Mouse (Mus musculus) small intestine, adult 2 months (tissue): ENCODE measurements around the gene Lrrc74b. TPM values are rescaled to one million over a fixed set of nuclear protein-coding genes. Genes with fewer than 3 reads are reported as not detected.
"Not testable (repeated sequence)": the region's sequence is repeated elsewhere in the genome, so short reads cannot be mapped to it uniquely, and the experiment has no call there.

ENCODE experiments used
- H3K27ac ChIP-seq: fragments of 200-500 bp; 2 replicates; pipeline ENCODE4 v1.5.1; 2012; ENCODE audit warnings: low read depth, low read length, control low read depth, inconsistent platforms; ENCODE audit not compliant: insufficient read depth
- H3K27me3 ChIP-seq: fragments of 200-500 bp; 2 replicates; pipeline ENCODE4 v1.6.1; 2012; ENCODE audit warnings: mild to moderate bottlenecking, moderate library complexity, low read length, inconsistent platforms; ENCODE audit not compliant: control insufficient read depth, insufficient read depth
- H3K36me3 ChIP-seq: fragments of 200-500 bp; 2 replicates; pipeline ENCODE4 v1.6.1; 2012; ENCODE audit warnings: mild to moderate bottlenecking, low read length, control low read depth, inconsistent platforms; ENCODE audit not compliant: control insufficient read depth, insufficient read depth
- H3K4me1 ChIP-seq: fragments of 200-500 bp; 2 replicates; pipeline ENCODE4 v1.6.1; 2012; ENCODE audit warnings: low read length, inconsistent platforms, mixed read lengths; ENCODE audit not compliant: control insufficient read depth, insufficient read depth, insufficient read length
- H3K4me3 ChIP-seq: fragments of 200-500 bp; 2 replicates; pipeline ENCODE4 v1.5.1; 2012; ENCODE audit warnings: low read depth, mild to moderate bottlenecking, control low read depth, inconsistent platforms, low read length, moderate library complexity
- CTCF ChIP-seq: fragments of 200-500 bp; IDR thresholded peaks from 2 replicates; pipeline ENCODE4 v1.5.1; 2012; ENCODE audit warnings: low read depth, mild to moderate bottlenecking, control low read depth, inconsistent platforms, low read length, moderate library complexity, mixed read lengths; ENCODE audit not compliant: insufficient replicate concordance, insufficient read length; ENCODE audit errors: extremely low read depth
- POLR2A ChIP-seq: fragments of 200-500 bp; IDR thresholded peaks from 2 replicates; pipeline ENCODE4 v1.6.1; 2012; ENCODE audit warnings: low read depth, mild to moderate bottlenecking, control low read depth, inconsistent platforms, low read length, moderate library complexity
- WGBS: fragments of 180-500 bp; shearing (Covaris S2); methylation state at CpG from one replicate; pipeline ENCODE4 v1.1.7; 2018; 5-methylcytosine and 5-hydroxymethylcytosine counted together
- polyA plus RNA-seq: library from polyadenylated mRNA; depleted of rRNA; stranded (reverse); fragments of >200 nt; gene quantifications from 2 replicates; pipeline ENCODE4 v1.2.3, GENCODE M21; 2012

Lrrc74b gene
- polyA plus RNA-seq, 1 experiment, result 0.23 TPM

DNA sequence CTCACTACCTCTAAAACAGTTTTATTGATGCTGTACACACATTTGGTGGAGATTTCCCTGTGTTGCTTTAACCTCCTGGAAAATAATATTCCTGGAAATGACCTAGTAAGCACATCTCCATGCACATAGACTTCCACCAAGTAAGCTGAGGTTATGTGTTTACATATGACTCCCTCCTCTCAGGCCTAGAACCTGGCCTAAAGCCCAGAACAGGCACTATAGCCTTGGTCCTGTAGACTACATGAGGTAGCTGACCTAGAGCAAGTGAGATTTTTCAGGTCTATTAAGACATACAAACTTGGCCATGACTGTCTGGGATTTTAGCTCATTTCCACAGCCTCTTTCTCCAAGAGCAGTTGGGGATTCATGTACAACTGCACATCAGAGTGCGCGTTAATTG is 50.9 kb downstream of the Lrrc74b start:
- H3K4me3 ChIP-seq, result no peak overlapping the region
- TF ChIP-seq CTCF (no peak), POLR2A (no peak)
- H3K4me1 ChIP-seq, result peaks cover 17% of the 10 kb centered on the region; the same call in 1 of the 2 replicates
- no peak overlapping the region for H3K27ac ChIP-seq
- H3K36me3 ChIP-seq, result peaks cover 18% of the 10 kb centered on the region
- H3K27me3 ChIP-seq, result no peaks in the 10 kb centered on the region
- 88% methylated on average over 2 of the region's 2 CpGs for WGBS

DNA sequence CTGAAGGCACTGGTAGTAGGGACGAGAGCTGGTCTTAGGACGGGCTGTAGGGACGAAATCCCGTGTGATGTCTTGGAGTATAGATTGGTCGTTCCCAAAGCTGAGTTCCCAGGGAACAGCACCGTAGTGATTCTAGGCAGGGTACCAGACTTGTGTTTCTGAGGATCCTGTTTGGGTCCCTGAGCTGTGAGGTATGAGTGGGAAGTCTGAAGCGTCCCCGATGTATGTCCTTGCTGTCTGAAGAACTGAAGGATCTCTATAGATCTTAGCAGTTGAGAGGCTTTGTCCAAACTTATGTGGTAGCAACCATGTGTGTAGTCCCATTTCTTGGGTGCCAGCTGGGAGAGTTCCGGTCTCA is 51.8 kb downstream of the Lrrc74b start:
- peak overlapping the region; percentile 84 for H3K27ac ChIP-seq
- H3K36me3 ChIP-seq, result peaks cover 18% of the 10 kb centered on the region
- WGBS, result 2% methylated on average over 9 of the region's 9 CpGs
- peak overlapping the region; percentile 69 for H3K4me3 ChIP-seq
- TF ChIP-seq POLR2A (peak; percentile 6; the same call in 1 of the 2 replicates), CTCF (no peak)
- H3K27me3 ChIP-seq, result no peaks in the 10 kb centered on the region
- peaks cover 17% of the 10 kb centered on the region; the same call in 1 of the 2 replicates for H3K4me1 ChIP-seq

DNA sequence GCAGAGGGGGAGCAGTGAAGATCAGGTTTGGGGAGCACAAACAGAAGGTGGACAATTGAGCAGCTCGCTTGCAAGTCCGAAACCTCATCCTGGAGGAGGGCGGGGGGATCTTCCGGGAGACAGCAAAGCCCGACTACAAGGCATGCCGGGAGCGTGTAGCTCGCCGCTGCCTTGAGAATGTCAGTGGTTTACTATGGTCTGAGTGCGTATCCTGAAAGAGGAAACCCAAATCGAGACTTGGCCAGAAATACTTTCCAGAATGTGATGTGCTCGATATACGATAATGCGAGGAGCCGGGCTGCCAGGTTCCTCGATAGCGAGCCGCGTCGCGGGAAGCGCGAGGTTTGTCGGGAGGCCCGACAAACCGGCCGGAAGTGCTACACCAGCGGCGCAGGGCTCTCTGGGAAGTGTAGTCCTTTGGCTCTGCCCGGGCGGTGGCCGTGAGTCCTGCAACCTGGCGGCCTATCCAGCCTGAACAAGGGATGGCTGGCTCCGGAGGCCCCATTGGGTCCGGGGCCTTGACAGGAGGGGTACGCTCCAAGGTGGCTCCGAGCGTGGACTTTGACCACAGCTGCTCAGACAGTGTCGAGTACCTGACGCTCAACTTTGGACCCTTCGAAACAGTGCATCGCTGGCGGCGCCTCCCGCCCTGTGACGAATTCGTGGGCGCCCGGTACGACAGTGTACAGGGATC is 52.4 kb downstream of the Lrrc74b start, which contains the start of gene Lztr1:
Lztr1 (plus strand) TSS at position 143 of the 694 bp plus-strand sequence.
- peak within 1 kb of the TSS; percentile 84 for H3K27ac ChIP-seq
- TF ChIP-seq CTCF (no peak), POLR2A (peak; percentile 20; the same call in 1 of the 2 replicates)
- H3K27me3 ChIP-seq, result no peaks in the 10 kb centered on the region
- H3K36me3 ChIP-seq, result peaks cover 18% of the 10 kb centered on the region
- H3K4me1 ChIP-seq, result peaks cover 17% of the 10 kb centered on the region; the same call in 1 of the 2 replicates
- peak within 1 kb of the TSS; percentile 69 for H3K4me3 ChIP-seq
- under 1% methylated on average over 50 of the region's 50 CpGs for WGBS

DNA sequence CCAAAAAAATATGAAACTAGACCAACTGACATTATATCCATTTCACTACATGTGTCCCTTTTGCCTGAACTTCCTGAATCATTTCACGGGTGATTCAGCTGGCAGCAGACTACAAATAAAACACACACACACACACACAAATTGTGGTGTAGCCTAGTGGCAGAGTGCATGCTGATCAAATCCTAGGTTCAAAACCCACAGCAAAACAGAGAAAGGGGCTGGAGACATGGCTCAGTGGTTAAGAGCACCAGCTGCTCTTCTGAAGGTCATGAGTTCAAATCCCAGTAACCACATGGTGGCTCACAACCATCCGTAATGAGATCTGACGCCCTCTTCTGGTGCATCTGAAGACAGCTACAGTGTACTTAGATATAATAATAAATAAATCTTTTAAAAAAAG is 53.0 kb downstream of the Lrrc74b start:
- peaks cover 14% of the 10 kb centered on the region for H3K36me3 ChIP-seq
- peak overlapping the region; percentile 69 for H3K4me3 ChIP-seq
- not testable (repeated sequence) for H3K27ac ChIP-seq, H3K27me3 ChIP-seq
- peaks cover 17% of the 10 kb centered on the region; the same call in 1 of the 2 replicates for H3K4me1 ChIP-seq
- WGBS, result 7% methylated on average over 3 of the region's 3 CpGs

DNA sequence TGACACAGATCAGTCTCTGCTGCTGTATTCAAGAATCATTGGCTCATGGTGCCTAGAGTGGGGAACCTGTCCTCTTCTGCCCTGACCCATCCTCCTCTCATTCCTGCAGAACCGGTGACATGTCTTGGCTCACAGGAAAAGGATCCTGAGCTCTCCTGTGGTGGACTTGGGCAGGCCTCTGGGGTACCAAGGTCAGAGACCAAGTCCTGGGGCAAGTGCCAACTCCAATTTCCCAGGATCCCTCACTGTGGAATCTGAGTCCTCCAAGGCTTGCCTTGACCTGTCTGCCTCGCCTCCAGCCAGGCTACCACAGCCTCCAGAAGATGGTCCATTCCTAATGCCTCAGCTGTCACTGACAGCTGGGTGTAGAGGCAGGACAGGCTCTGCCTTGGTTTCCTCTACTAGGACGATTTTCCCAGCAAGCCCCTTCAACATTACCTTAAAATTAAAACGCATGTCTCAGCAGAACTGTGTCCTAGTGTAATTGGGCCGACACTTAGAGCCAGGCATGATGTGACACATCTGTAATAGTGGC is 54.0 kb downstream of the Lrrc74b start:
- peaks cover 6% of the 10 kb centered on the region for H3K36me3 ChIP-seq
- peaks cover 17% of the 10 kb centered on the region; the same call in 1 of the 2 replicates for H3K4me1 ChIP-seq
- H3K27ac ChIP-seq, result no peak overlapping the region
- no peak overlapping the region for H3K4me3 ChIP-seq
- 76% methylated on average over 5 of the region's 5 CpGs for WGBS
- no peaks in the 10 kb centered on the region for H3K27me3 ChIP-seq
- TF ChIP-seq CTCF (no peak), POLR2A (no peak)

DNA sequence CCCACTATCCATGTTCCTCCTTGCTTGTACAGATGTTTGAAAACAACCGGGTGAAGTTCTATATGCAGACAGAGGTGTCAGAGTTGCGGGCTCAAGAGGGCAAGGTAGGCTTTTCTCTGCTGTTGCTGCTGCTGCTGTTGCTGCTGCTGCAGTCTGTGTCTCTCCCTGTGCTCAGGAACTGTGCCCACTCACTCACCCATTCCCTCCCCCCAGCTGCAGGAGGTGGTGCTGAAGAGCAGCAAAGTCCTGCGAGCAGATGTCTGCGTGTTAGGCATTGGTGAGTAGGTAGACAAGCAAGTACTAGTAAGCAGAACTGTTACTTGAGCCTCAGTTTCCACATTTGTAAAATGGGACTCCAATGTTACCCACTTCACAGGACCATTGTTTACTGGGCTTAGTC is 58.4 kb downstream of the Lrrc74b start:
- WGBS, result 68% methylated on average over 4 of the region's 4 CpGs

DNA sequence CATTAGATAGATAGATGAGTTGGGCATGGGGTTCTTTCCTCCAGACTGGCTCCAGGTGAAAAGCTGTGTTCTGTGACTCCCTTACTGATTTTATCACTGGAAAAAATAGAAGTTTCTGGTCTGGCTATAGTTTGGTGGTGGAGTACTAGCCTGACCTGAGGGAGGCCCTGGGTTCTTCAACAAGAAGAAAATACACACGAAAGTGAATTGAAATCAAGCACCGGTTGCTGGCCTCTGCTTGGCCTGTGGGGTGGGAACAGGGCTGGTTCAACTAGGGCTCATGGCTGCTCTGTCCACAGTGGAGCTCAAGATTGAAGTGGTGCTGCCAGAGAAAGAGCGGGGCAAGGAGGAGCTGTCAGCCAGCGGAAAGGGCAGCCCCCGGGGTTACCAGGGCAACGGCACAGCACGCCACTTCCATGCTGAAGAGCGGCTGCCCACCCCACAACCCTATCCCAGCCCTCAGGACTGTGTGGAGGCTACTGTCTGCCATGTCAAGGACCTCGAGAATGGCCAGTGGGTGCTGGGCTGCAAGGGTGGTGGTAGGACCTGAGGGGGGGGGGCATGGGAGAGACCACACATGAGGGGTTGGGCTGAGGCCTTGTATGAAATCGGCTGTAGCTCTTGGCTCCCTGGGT is 61.7 kb downstream of the Lrrc74b start:
- H3K4me1 ChIP-seq, result no peaks in the 10 kb centered on the region
- no peaks in the 10 kb centered on the region for H3K36me3 ChIP-seq
- no peak overlapping the region for H3K4me3 ChIP-seq
- 70% methylated on average over 10 of the region's 10 CpGs for WGBS
- no peak for TF ChIP-seq POLR2A
- no peak for TF ChIP-seq CTCF
- H3K27ac ChIP-seq, result no peak overlapping the region
- H3K27me3 ChIP-seq, result no peaks in the 10 kb centered on the region

More for the DNA sequence above, 58.4 kb downstream of the Lrrc74b start:
- no peak overlapping the region for H3K4me3 ChIP-seq
- H3K27ac ChIP-seq, result no peak overlapping the region
- TF ChIP-seq POLR2A, result no peak
- no peak for TF ChIP-seq CTCF
- no peaks in the 10 kb centered on the region for H3K27me3 ChIP-seq
- H3K36me3 ChIP-seq, result no peaks in the 10 kb centered on the region
- no peaks in the 10 kb centered on the region for H3K4me1 ChIP-seq
